Mouse (Mus musculus) heart, embryonic 15.5 days (tissue): Measurements from ENCODE around the gene Egr2. TPM values are rescaled to one million over a fixed set of nuclear protein-coding genes. Genes with fewer than 3 reads are reported as not detected.

Experiments used
- ATAC-seq: fragments of 200-750 bp; cut with Nextera tagmentation; replicated peaks from 2 replicates; pipeline ENCODE4 v1.8.0; 2017; ENCODE audit warnings: low read depth, moderate TSS enrichment; ENCODE audit not compliant: insufficient number of reproducible peaks, insufficient read depth, low FRiP score
- H3K27ac ChIP-seq: fragments of 300-500 bp; sonication (generic); 2 replicates; pipeline ENCODE4 v1.5.1; 2015; ENCODE audit warnings: mild to moderate bottlenecking, inconsistent platforms
- H3K27me3 ChIP-seq: fragments of 300-500 bp; sonication (generic); 2 replicates; pipeline ENCODE4 v1.6.1; 2015; ENCODE audit warnings: inconsistent platforms
- H3K36me3 ChIP-seq: fragments of 300-500 bp; sonication (generic); 2 replicates; pipeline ENCODE4 v1.6.1; 2015; ENCODE audit warnings: mild to moderate bottlenecking, inconsistent platforms
- H3K4me1 ChIP-seq: fragments of 300-500 bp; sonication (generic); replicated peaks from 2 replicates; pipeline ENCODE4 v1.6.1; 2015; ENCODE audit warnings: inconsistent platforms
- H3K4me2 ChIP-seq: fragments of 300-500 bp; sonication (generic); 2 replicates; pipeline ENCODE4 v1.6.1; 2015; ENCODE audit warnings: inconsistent platforms, mild to moderate bottlenecking, moderate library complexity
- H3K4me3 ChIP-seq: fragments of 300-500 bp; sonication (generic); 2 replicates; pipeline ENCODE4 v1.5.1; 2015; ENCODE audit warnings: mild to moderate bottlenecking, inconsistent platforms
- H3K9ac ChIP-seq: fragments of 300-500 bp; sonication (generic); 2 replicates; pipeline ENCODE4 v1.6.1; 2015; ENCODE audit warnings: mild to moderate bottlenecking, inconsistent platforms
- H3K9me3 ChIP-seq: fragments of 300-500 bp; sonication (generic); replicated peaks from 2 replicates; pipeline ENCODE4 v1.6.1; 2016; ENCODE audit warnings: inconsistent platforms
- WGBS: fragments of 180-500 bp; shearing (Covaris S2); methylation state at CpG from one replicate; pipeline ENCODE4 v1.1.7; 2015; ENCODE audit warnings: mixed read lengths; 5-methylcytosine and 5-hydroxymethylcytosine counted together
- polyA plus RNA-seq: library from polyadenylated mRNA; unstranded; fragments of >200 nt; fragmentation: Nextera tagmentation; extraction: Ambion mirVana; gene quantifications from 2 replicates; pipeline ENCODE4 v1.2.1, GENCODE M21; 2015

Egr2 gene
- polyA plus RNA-seq, 1 experiment from 2014 or later: 1.5 TPM

GRCm38 (mm10) chr10:67566104-67566503 is 30.8 kb downstream of the Egr2 start:
- H3K9ac ChIP-seq: no peak overlapping the region
- H3K27me3 ChIP-seq: no peaks in the 10 kb centered on the region
- H3K27ac ChIP-seq: no peak overlapping the region
- no peak for ATAC-seq
- WGBS: 55% methylated on average over 8 of the region's 8 CpGs
- H3K4me1 ChIP-seq: no peaks in the 10 kb centered on the region
- no peak overlapping the region for H3K4me2 ChIP-seq
- no peak overlapping the region for H3K4me3 ChIP-seq
- H3K9me3 ChIP-seq: no peaks in the 10 kb centered on the region
- no peaks in the 10 kb centered on the region for H3K36me3 ChIP-seq

GRCm38 (mm10) chr10:67569539-67569938 is 34.3 kb downstream of the Egr2 start:
- Histone ChIP-seq H3K27ac (no peak overlapping the region), H3K9ac (no peak overlapping the region), H3K36me3 (no peaks in the 10 kb centered on the region), H3K4me2 (no peak overlapping the region), H3K9me3 (no peaks in the 10 kb centered on the region), H3K4me3 (no peak overlapping the region), H3K27me3 (no peaks in the 10 kb centered on the region), H3K4me1 (peaks cover 9% of the 10 kb centered on the region)
- ATAC-seq: no peak
- 51% methylated on average over 7 of the region's 7 CpGs for WGBS

- Histone ChIP-seq H3K27ac (no peak overlapping the region), H3K4me1 (peaks cover 9% of the 10 kb centered on the region), H3K27me3 (no peaks in the 10 kb centered on the region), H3K9ac (no peak overlapping the region), H3K4me3 (no peak overlapping the region), H3K36me3 (no peaks in the 10 kb centered on the region), H3K4me2 (no peak overlapping the region), H3K9me3 (no peaks in the 10 kb centered on the region)
- ATAC-seq: no peak
- 60% methylated on average over 14 of the region's 14 CpGs for WGBS
These were observed 36.2 kb downstream of the Egr2 start for GRCm38 (mm10) chr10:67571443-67571842.

GRCm38 (mm10) chr10:67573310-67573709 is 38.0 kb downstream of the Egr2 start:
- no peaks in the 10 kb centered on the region for H3K27me3 ChIP-seq
- no peaks in the 10 kb centered on the region for H3K36me3 ChIP-seq
- no peak overlapping the region for H3K4me3 ChIP-seq
- no peak for ATAC-seq
- no peak overlapping the region for H3K27ac ChIP-seq
- 32% methylated on average over 8 of the region's 8 CpGs for WGBS
- 0 out of 2 replicates have a peak overlapping the region, but pooled peaks have one; percentile 14 for H3K4me2 ChIP-seq
- no peaks in the 10 kb centered on the region for H3K9me3 ChIP-seq
- no peak overlapping the region for H3K9ac ChIP-seq
- peaks cover 15% of the 10 kb centered on the region for H3K4me1 ChIP-seq

GRCm38 (mm10) chr10:67579830-67580229 is 44.6 kb downstream of the Egr2 start:
- 88% methylated on average over 4 of the region's 4 CpGs for WGBS
- no peak for ATAC-seq

DNA sequence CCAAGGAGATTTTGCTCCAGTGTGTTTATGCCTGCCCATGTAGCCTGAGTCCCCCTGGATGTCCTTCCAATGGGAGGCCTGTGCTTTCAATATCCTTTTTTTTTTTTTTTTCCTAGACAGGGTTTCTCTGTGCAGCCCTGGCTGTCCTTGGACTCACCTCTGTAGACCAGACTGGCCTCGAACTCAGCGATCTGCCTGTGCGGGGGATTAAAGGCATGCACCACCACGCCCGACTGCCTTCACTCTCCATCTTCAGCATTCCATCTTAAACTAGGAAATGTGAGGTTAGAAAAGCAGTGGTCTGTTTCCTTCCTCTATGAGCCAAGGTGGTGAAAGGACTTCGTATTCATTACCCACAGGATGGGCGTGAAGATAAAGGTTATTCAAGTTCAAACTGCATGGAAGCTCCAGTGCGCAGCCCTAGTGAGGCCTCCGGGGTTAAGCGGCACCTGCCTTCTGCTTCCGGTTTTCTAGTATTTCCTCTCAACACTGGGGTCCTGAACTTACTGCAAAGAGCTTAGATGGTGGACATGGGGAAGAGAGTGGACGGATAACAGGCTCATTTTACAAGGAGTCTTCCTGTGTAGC is 46.5 kb downstream of the Egr2 start:
- Histone ChIP-seq H3K36me3 (no peaks in the 10 kb centered on the region), H3K4me1 (peaks cover 6% of the 10 kb centered on the region), H3K27ac (no peak overlapping the region), H3K27me3 (no peaks in the 10 kb centered on the region), H3K4me3 (no peak overlapping the region), H3K9me3 (no peaks in the 10 kb centered on the region), H3K9ac (no peak overlapping the region), H3K4me2 (no peak overlapping the region)
- 57% methylated on average over 12 of the region's 12 CpGs for WGBS
- ATAC-seq: no peak

More at GRCm38 (mm10) chr10:67579830-67580229, 44.6 kb downstream of the Egr2 start:
- Histone ChIP-seq H3K4me1 (peaks cover 6% of the 10 kb centered on the region), H3K4me3 (no peak overlapping the region), H3K9ac (no peak overlapping the region), H3K36me3 (no peaks in the 10 kb centered on the region), H3K27ac (no peak overlapping the region), H3K9me3 (no peaks in the 10 kb centered on the region), H3K27me3 (no peaks in the 10 kb centered on the region), H3K4me2 (no peak overlapping the region)

GRCm38 (mm10) chr10:67585873-67586610 is 50.8 kb downstream of the Egr2 start:
- H3K27me3 ChIP-seq: no peaks in the 10 kb centered on the region
- ATAC-seq: no peak
- no peaks in the 10 kb centered on the region for H3K4me1 ChIP-seq
- H3K4me2 ChIP-seq: no peak overlapping the region
- no peak overlapping the region for H3K9ac ChIP-seq
- H3K36me3 ChIP-seq: no peaks in the 10 kb centered on the region
- WGBS: 80% methylated on average over 18 of the region's 18 CpGs
- no peaks in the 10 kb centered on the region for H3K9me3 ChIP-seq
- no peak overlapping the region for H3K27ac ChIP-seq
- H3K4me3 ChIP-seq: no peak overlapping the region

Other genes starting within 250 kb of the Egr2 start
- 42.1 and 45.1 TPM in 2 replicates for gene Ado, start 13.5 kb downstream of the Egr2 start, polyA plus RNA-seq